Mouse (Mus musculus): ENCODE results near the gene Kif27. TPM values are rescaled to one million over a fixed set of nuclear protein-coding genes. Genes with fewer than 3 reads are reported as not detected.
A peak's percentile ranks its signal among the peaks of the same experiment; 100 is the strongest.

Kif27 gene
- total and polyA plus RNA-seq, 3 experiments = 0.13 to 0.42 TPM; not detected in 1

DNA sequence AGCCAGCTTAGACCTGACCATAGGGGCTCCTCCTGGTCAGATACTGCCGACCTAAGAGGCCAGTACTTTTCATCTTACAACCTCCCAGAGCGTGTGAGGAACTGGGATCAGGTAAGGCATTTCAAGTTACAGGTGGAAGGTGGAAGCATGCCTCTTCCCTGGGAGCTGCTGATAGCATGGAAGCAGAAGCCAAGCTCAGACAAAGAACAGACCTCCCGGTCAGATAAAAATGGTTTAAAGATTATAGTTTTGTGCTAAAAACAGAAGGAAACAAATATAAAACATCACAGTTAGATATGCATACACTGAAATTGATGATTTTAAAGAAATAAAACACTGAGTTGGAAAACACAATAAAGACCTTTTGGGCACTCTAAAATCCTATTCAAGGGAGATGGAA is 92.1 kb downstream of the Kif27 start:
- no peak overlapping the region for H3K4me3 ChIP-seq (ENCODE audit: control insufficient read depth in 1 of 2, insufficient read depth in 1 of 2, low read depth in 2 of 2, low read length in 2 of 2)
- no peaks in the 10 kb centered on the region for H3K9me3 ChIP-seq (replicated peaks; ENCODE audit: insufficient read depth, low read length)

DNA sequence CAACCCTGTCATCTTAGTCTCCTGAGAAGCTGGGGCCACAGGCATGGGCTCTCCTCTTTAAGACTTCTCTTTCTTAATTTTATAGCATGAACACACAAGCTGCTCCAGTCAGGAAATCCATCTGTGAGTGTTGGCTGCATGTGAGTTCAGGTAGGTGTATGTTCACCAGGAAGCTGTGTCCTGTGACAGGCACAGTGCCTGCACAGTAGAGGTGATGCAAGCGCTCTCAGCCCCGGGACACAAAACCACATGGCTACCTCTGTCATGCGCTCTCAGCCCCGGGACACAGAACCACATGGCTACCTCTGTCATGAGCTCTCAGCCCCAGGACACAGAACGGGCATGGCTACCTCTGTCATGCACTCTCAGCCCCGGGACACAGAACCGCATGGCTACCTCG is 95.4 kb downstream of the Kif27 start:
- H3K4me3 ChIP-seq (ENCODE audit: control insufficient read depth in 1 of 2, insufficient read depth in 1 of 2, low read depth in 2 of 2, low read length in 2 of 2) = no peak overlapping the region
- no peaks in the 10 kb centered on the region for H3K27me3 ChIP-seq (ENCODE audit: control insufficient read depth in 1 of 2, insufficient read depth in 2 of 2, low read length in 2 of 2)
- H3K36me3 ChIP-seq (ENCODE audit: control insufficient read depth in 1 of 2, insufficient read depth in 2 of 2, low read length in 2 of 2) = peaks cover 0 to 2% of the 10 kb centered on the region in 2 experiments; a peak in 1 of 4 replicates
- H3K9me3 ChIP-seq (replicated peaks; ENCODE audit: insufficient read depth, low read length) = no peaks in the 10 kb centered on the region
- no peak overlapping the region for H3K27ac ChIP-seq (ENCODE audit: control insufficient read depth, low read depth, low read length)
- peaks cover 0 to 6% of the 10 kb centered on the region in 2 experiments; a peak in 3 of 4 replicates for H3K4me1 ChIP-seq (ENCODE audit: control insufficient read depth in 1 of 2, insufficient read depth in 2 of 2, low read length in 2 of 2)
- DNase-seq (ENCODE audit: low read depth, low spot score) = no peak
- H3K9ac ChIP-seq (ENCODE audit: control insufficient read depth, low read depth, low read length, poor library complexity, severe bottlenecking) = no peak overlapping the region
- TF ChIP-seq POLR2AphosphoS2 (IDR thresholded peaks at IDR 0.05; ENCODE audit: low read length) = no peak
- no peak for TF ChIP-seq POLR2A (IDR thresholded peaks at IDR 0.05; ENCODE audit: control insufficient read depth in 1 of 2, insufficient read depth in 1 of 2, low read depth in 1 of 2, low read length in 2 of 2, poor library complexity in 1 of 2)
- TF ChIP-seq MYC (IDR thresholded peaks at IDR 0.05; ENCODE audit: low read depth, low read length) = no peak
- no peak for TF ChIP-seq GABPA (IDR thresholded peaks at IDR 0.05; ENCODE audit: low read depth, low read length)
- peaks cover 3% of the 10 kb centered on the region; the same call in 1 of the 2 replicates for H3K79me2 ChIP-seq (ENCODE audit: control insufficient read depth, insufficient read depth, low read length, poor library complexity)

More for the DNA sequence above, 92.1 kb downstream of the Kif27 start:
- no peak for DNase-seq (ENCODE audit: low read depth, low spot score)
- H3K27ac ChIP-seq (ENCODE audit: control insufficient read depth, low read depth, low read length) = no peak overlapping the region
- peak; percentile 69 for TF ChIP-seq GATA1 (IDR thresholded peaks at IDR 0.05; ENCODE audit: low read depth, low read length)
- TF ChIP-seq MAX (IDR thresholded peaks at IDR 0.05; ENCODE audit: low read length) = no peak
- no peak for TF ChIP-seq JUND (IDR thresholded peaks at IDR 0.05; ENCODE audit: low read depth, low read length)
- no peak for TF ChIP-seq POLR2A (IDR thresholded peaks at IDR 0.05; ENCODE audit: control insufficient read depth in 1 of 2, insufficient read depth in 1 of 2, low read depth in 1 of 2, low read length in 2 of 2, poor library complexity in 1 of 2)
- peak; percentile 48 for TF ChIP-seq TAL1 (IDR thresholded peaks at IDR 0.05; ENCODE audit: low read length)
- TF ChIP-seq MXI1 (IDR thresholded peaks at IDR 0.05; ENCODE audit: low read depth, low read length) = no peak
- peak; percentile 42 for TF ChIP-seq ETS1 (IDR thresholded peaks at IDR 0.05; ENCODE audit: low read depth, low read length)
- TF ChIP-seq SIN3A (IDR thresholded peaks at IDR 0.05; ENCODE audit: low read length) = no peak
- TF ChIP-seq ZC3H11A (IDR thresholded peaks at IDR 0.05; ENCODE audit: low read depth, low read length) = no peak
- TF ChIP-seq TCF12 (IDR thresholded peaks at IDR 0.05; ENCODE audit: low read depth, low read length) = peak; percentile 82
- peak; percentile 65 to 72 for TF ChIP-seq EP300 (IDR thresholded peaks at IDR 0.05; ENCODE audit: low read depth in 1 of 2, low read length in 2 of 2)
- TF ChIP-seq GABPA (IDR thresholded peaks at IDR 0.05; ENCODE audit: low read depth, low read length) = no peak
- no peak for TF ChIP-seq MYC (IDR thresholded peaks at IDR 0.05; ENCODE audit: low read depth, low read length)
- 0 out of 2 replicates have a peak, but pooled peaks have one; percentile 15 for TF ChIP-seq RCOR1 (IDR thresholded peaks at IDR 0.05; ENCODE audit: low read depth, low read length)
- no peak overlapping the region for H3K9ac ChIP-seq (ENCODE audit: control insufficient read depth, low read depth, low read length, poor library complexity, severe bottlenecking)
- H3K36me3 ChIP-seq (ENCODE audit: control insufficient read depth in 1 of 2, insufficient read depth in 2 of 2, low read length in 2 of 2) = peaks cover 0 to 2% of the 10 kb centered on the region in 2 experiments; a peak in 1 of 4 replicates
- peaks cover 3% of the 10 kb centered on the region; the same call in 1 of the 2 replicates for H3K79me2 ChIP-seq (ENCODE audit: control insufficient read depth, insufficient read depth, low read length, poor library complexity)
- H3K27me3 ChIP-seq (ENCODE audit: control insufficient read depth in 1 of 2, insufficient read depth in 2 of 2, low read length in 2 of 2) = no peaks in the 10 kb centered on the region
- peaks cover 0 to 6% of the 10 kb centered on the region in 2 experiments; a peak in 3 of 4 replicates for H3K4me1 ChIP-seq (ENCODE audit: control insufficient read depth in 1 of 2, insufficient read depth in 2 of 2, low read length in 2 of 2)
